Mouse (Mus musculus): ENCODE measurements at regions not wholly inside any gene's neighbourhood (a gene's known extent, or its start where the extent isn't known, plus 50 kb on each side); places are given as distances from the start of the nearest gene placed in this dataset.

- H3K27me3 ChIP-seq (ENCODE audit: control insufficient read depth, insufficient read depth, low read length, poor library complexity, severe bottlenecking), result no peaks in the 10 kb centered on the region
- no peak overlapping the region for H3K9ac ChIP-seq (ENCODE audit: low read depth, poor library complexity, severe bottlenecking)
- no peak overlapping the region for H3K4me3 ChIP-seq (ENCODE audit: low read depth, low read length)
- TF ChIP-seq POLR2A (IDR thresholded peaks at IDR 0.05; ENCODE audit: insufficient read depth, low read length) (no peak), EP300 (IDR thresholded peaks at IDR 0.05; ENCODE audit: insufficient read depth, low read depth, low read length) (no peak), CTCF (IDR thresholded peaks at IDR 0.05; ENCODE audit: low read depth, low read length) (no peak)
- H3K27ac ChIP-seq (ENCODE audit: insufficient read depth, low read length), result no peak overlapping the region
- no peaks in the 10 kb centered on the region for H3K4me1 ChIP-seq (ENCODE audit: control insufficient read depth, insufficient read depth, low read length)
- H3K9me3 ChIP-seq (replicated peaks; ENCODE audit: control insufficient read depth, insufficient read depth, low read length, poor library complexity, severe bottlenecking), result no peaks in the 10 kb centered on the region
- no peaks in the 10 kb centered on the region for H3K36me3 ChIP-seq (ENCODE audit: control insufficient read depth, insufficient read depth, low read length, poor library complexity, severe bottlenecking)
These were observed 74.1 kb downstream of the B3gnt5 start for GRCm38 (mm10) chr16:19834128-19834527.

GRCm38 (mm10) chr16:19834750-19835149 is 74.7 kb downstream of the B3gnt5 start:
- Histone ChIP-seq H3K27ac (ENCODE audit: insufficient read depth, low read length) (no peak overlapping the region), H3K9me3 (replicated peaks; ENCODE audit: control insufficient read depth, insufficient read depth, low read length, poor library complexity, severe bottlenecking) (no peaks in the 10 kb centered on the region), H3K9ac (ENCODE audit: low read depth, poor library complexity, severe bottlenecking) (no peak overlapping the region), H3K27me3 (ENCODE audit: control insufficient read depth, insufficient read depth, low read length, poor library complexity, severe bottlenecking) (no peaks in the 10 kb centered on the region), H3K36me3 (ENCODE audit: control insufficient read depth, insufficient read depth, low read length, poor library complexity, severe bottlenecking) (no peaks in the 10 kb centered on the region), H3K4me3 (ENCODE audit: low read depth, low read length) (no peak overlapping the region), H3K4me1 (ENCODE audit: control insufficient read depth, insufficient read depth, low read length) (no peaks in the 10 kb centered on the region)
- no peak for TF ChIP-seq EP300 (IDR thresholded peaks at IDR 0.05; ENCODE audit: insufficient read depth, low read depth, low read length)
- no peak for TF ChIP-seq POLR2A (IDR thresholded peaks at IDR 0.05; ENCODE audit: insufficient read depth, low read length)
- TF ChIP-seq CTCF (IDR thresholded peaks at IDR 0.05; ENCODE audit: low read depth, low read length), result no peak

- H3K9ac ChIP-seq (ENCODE audit: low read depth, poor library complexity, severe bottlenecking), result no peak overlapping the region
- TF ChIP-seq EP300 (IDR thresholded peaks at IDR 0.05; ENCODE audit: insufficient read depth, low read depth, low read length), result no peak
- TF ChIP-seq POLR2A (IDR thresholded peaks at IDR 0.05; ENCODE audit: insufficient read depth, low read length), result no peak
- TF ChIP-seq CTCF (IDR thresholded peaks at IDR 0.05; ENCODE audit: low read depth, low read length), result no peak
- no peaks in the 10 kb centered on the region for H3K4me1 ChIP-seq (ENCODE audit: control insufficient read depth, insufficient read depth, low read length)
- H3K4me3 ChIP-seq (ENCODE audit: low read depth, low read length), result no peak overlapping the region
- no peak overlapping the region for H3K27ac ChIP-seq (ENCODE audit: insufficient read depth, low read length)
- H3K9me3 ChIP-seq (replicated peaks; ENCODE audit: control insufficient read depth, insufficient read depth, low read length, poor library complexity, severe bottlenecking), result no peaks in the 10 kb centered on the region
- H3K27me3 ChIP-seq (ENCODE audit: control insufficient read depth, insufficient read depth, low read length, poor library complexity, severe bottlenecking), result no peaks in the 10 kb centered on the region
- no peaks in the 10 kb centered on the region for H3K36me3 ChIP-seq (ENCODE audit: control insufficient read depth, insufficient read depth, low read length, poor library complexity, severe bottlenecking)
These were observed 79.8 kb downstream of the B3gnt5 start for GRCm38 (mm10) chr16:19839831-19840230.

GRCm38 (mm10) chr16:19842346-19843025 is 82.5 kb downstream of the B3gnt5 start:
- no peaks in the 10 kb centered on the region for H3K4me1 ChIP-seq (ENCODE audit: control insufficient read depth, insufficient read depth, low read length)
- no peak overlapping the region for H3K27ac ChIP-seq (ENCODE audit: insufficient read depth, low read length)
- no peaks in the 10 kb centered on the region for H3K27me3 ChIP-seq (ENCODE audit: control insufficient read depth, insufficient read depth, low read length, poor library complexity, severe bottlenecking)
- no peaks in the 10 kb centered on the region for H3K9me3 ChIP-seq (replicated peaks; ENCODE audit: control insufficient read depth, insufficient read depth, low read length, poor library complexity, severe bottlenecking)
- H3K36me3 ChIP-seq (ENCODE audit: control insufficient read depth, insufficient read depth, low read length, poor library complexity, severe bottlenecking), result no peaks in the 10 kb centered on the region
- TF ChIP-seq POLR2A (IDR thresholded peaks at IDR 0.05; ENCODE audit: insufficient read depth, low read length) (no peak), CTCF (IDR thresholded peaks at IDR 0.05; ENCODE audit: low read depth, low read length) (no peak), EP300 (IDR thresholded peaks at IDR 0.05; ENCODE audit: insufficient read depth, low read depth, low read length) (no peak)
- no peak overlapping the region for H3K9ac ChIP-seq (ENCODE audit: low read depth, poor library complexity, severe bottlenecking)
- no peak overlapping the region for H3K4me3 ChIP-seq (ENCODE audit: low read depth, low read length)

- Histone ChIP-seq H3K4me3 (ENCODE audit: low read depth, low read length) (no peak overlapping the region), H3K27ac (ENCODE audit: insufficient read depth, low read length) (no peak overlapping the region), H3K4me1 (ENCODE audit: control insufficient read depth, insufficient read depth, low read length) (no peaks in the 10 kb centered on the region), H3K9me3 (replicated peaks; ENCODE audit: control insufficient read depth, insufficient read depth, low read length, poor library complexity, severe bottlenecking) (no peaks in the 10 kb centered on the region), H3K9ac (ENCODE audit: low read depth, poor library complexity, severe bottlenecking) (no peak overlapping the region), H3K27me3 (ENCODE audit: control insufficient read depth, insufficient read depth, low read length, poor library complexity, severe bottlenecking) (no peaks in the 10 kb centered on the region), H3K36me3 (ENCODE audit: control insufficient read depth, insufficient read depth, low read length, poor library complexity, severe bottlenecking) (no peaks in the 10 kb centered on the region)
- TF ChIP-seq EP300 (IDR thresholded peaks at IDR 0.05; ENCODE audit: insufficient read depth, low read depth, low read length) (no peak), POLR2A (IDR thresholded peaks at IDR 0.05; ENCODE audit: insufficient read depth, low read length) (no peak), CTCF (IDR thresholded peaks at IDR 0.05; ENCODE audit: low read depth, low read length) (no peak)
These were observed 83.7 kb downstream of the B3gnt5 start for GRCm38 (mm10) chr16:19843738-19844137.

- Histone ChIP-seq H3K9me3 (replicated peaks; ENCODE audit: control insufficient read depth, insufficient read depth, low read length, poor library complexity, severe bottlenecking) (no peaks in the 10 kb centered on the region), H3K9ac (ENCODE audit: low read depth, poor library complexity, severe bottlenecking) (no peak overlapping the region), H3K27ac (ENCODE audit: insufficient read depth, low read length) (no peak overlapping the region), H3K4me1 (ENCODE audit: control insufficient read depth, insufficient read depth, low read length) (no peaks in the 10 kb centered on the region), H3K27me3 (ENCODE audit: control insufficient read depth, insufficient read depth, low read length, poor library complexity, severe bottlenecking) (no peaks in the 10 kb centered on the region), H3K4me3 (ENCODE audit: low read depth, low read length) (no peak overlapping the region), H3K36me3 (ENCODE audit: control insufficient read depth, insufficient read depth, low read length, poor library complexity, severe bottlenecking) (no peaks in the 10 kb centered on the region)
- no peak for TF ChIP-seq CTCF (IDR thresholded peaks at IDR 0.05; ENCODE audit: low read depth, low read length)
- no peak for TF ChIP-seq EP300 (IDR thresholded peaks at IDR 0.05; ENCODE audit: insufficient read depth, low read depth, low read length)
- TF ChIP-seq POLR2A (IDR thresholded peaks at IDR 0.05; ENCODE audit: insufficient read depth, low read length), result no peak
These were observed 88.4 kb downstream of the B3gnt5 start for GRCm38 (mm10) chr16:19848395-19848794.
